Mouse (Mus musculus) layer of hippocampus, adult 18-20 months (tissue): ENCODE results near the gene Tmem245. TPM values are rescaled to one million over a fixed set of nuclear protein-coding genes. Genes with fewer than 3 reads are reported as not detected.

ENCODE experiments used
- DNase-seq, 2 experiments: peaks; one replicate each; pipeline ENCODE4 v3.0.0; 2022; ENCODE audit warnings: low spot score in 2 of 2
- microRNA-seq, 2 experiments: library from miRNA; unstranded; fragments of <30 nt; microRNA quantifications; one replicate each; pipeline ENCODE4 v1.2.0; 2021
- total RNA-seq, 2 experiments: library from RNA; stranded (reverse); gene quantifications; 2 replicates each; pipeline ENCODE4 v1.2.3; 2021

Tmem245 gene
- total RNA-seq, 2 experiments from 2014 or later, result 33.7 to 35.4 TPM

DNA sequence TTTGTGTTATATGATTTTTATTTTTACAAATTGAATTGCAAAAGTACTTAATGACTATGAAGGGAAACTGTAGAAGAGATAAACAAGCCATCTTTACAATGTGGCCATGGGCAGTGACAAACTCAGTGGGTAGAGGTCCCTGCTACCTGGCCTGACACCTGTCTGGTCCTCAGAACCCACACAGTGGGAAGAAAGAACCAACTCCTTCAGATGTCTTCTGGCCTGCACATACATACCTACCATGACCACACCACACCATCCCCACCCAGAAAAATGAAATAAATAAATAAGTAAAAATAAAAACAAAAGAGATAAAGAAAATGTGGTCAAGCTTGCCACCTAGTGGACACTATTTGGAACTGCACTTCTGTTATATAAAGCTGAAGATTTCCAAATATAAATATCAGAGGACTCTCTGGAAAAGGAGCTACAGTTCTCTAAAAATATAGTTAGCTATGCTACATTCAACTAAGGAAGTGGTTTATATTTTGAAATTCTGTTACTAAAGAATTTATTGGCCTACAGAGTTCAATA lies 127.2 kb downstream of the Tmem245 start:
- DNase-seq, result peak in 1 of 2 experiments; percentile 63

Small RNA genes lying within 50 kb of the gene (microRNA-seq; reads per million reads assigned to microRNA genes)
- gene Mir32, result 15.0 to 26.7 reads per million in 2 experiments

Other genes with a start within 250 kb of the Tmem245 start
- not detected for gene Gm26657, start 207.4 kb downstream of the Tmem245 start, total RNA-seq
- gene Actl7b, start 206.0 kb downstream of the Tmem245 start, total RNA-seq, result not detected
- gene Actl7a, start 204.0 kb downstream of the Tmem245 start, total RNA-seq, result not detected
- gene Elp1, start 145.1 kb downstream of the Tmem245 start, total RNA-seq, result 10 to 100 TPM; 55.5 to 57.1 TPM
- gene Fam206a, start 145.1 kb downstream of the Tmem245 start, total RNA-seq, result 10 to 100 TPM; 16.2 to 16.5 TPM
- 10 to 100 TPM; 11.3 to 14.1 TPM for gene Ctnnal1, start 82.2 kb downstream of the Tmem245 start, total RNA-seq
- 100 to 1,000 TPM; 216 to 233 TPM for gene Frrs1l, start 43.0 kb upstream of the Tmem245 start, total RNA-seq
- gene Epb41l4b, start 196.0 kb upstream of the Tmem245 start, total RNA-seq, result 10 to 100 TPM; 24.9 to 29.8 TPM